Mouse (Mus musculus): ENCODE data around the gene Ptpru. TPM values are rescaled to one million over a fixed set of nuclear protein-coding genes. Genes with fewer than 3 reads are reported as not detected.

Ptpru gene
- 21.5 and 29.7 TPM in 2 replicates for polyA plus RNA-seq (2015; fragmentation: Nextera tagmentation; extraction: Ambion mirVana)

- no peaks in the 10 kb centered on the region for H3K36me3 ChIP-seq (ENCODE audit: control insufficient read depth, insufficient read depth)
- H3K4me2 ChIP-seq (ENCODE audit: low read length): peak within 1 kb of the TSS; percentile 99
- WGBS: under 1% methylated on average over 65 of the region's 72 CpGs
- peak within 1 kb of the TSS; percentile 79 for H3K9ac ChIP-seq (replicated peaks; ENCODE audit: low read depth, low read length)
- H3K4me3 ChIP-seq (replicated peaks; ENCODE audit: low read length): peak within 1 kb of the TSS; percentile 75
- no peak within 1 kb of the TSS for H3K27ac ChIP-seq (ENCODE audit: low read length)
- peak; percentile 87 for ATAC-seq
- H3K27me3 ChIP-seq (replicated peaks; ENCODE audit: control insufficient read depth, insufficient read depth, low read length): peaks cover 13% of the 10 kb centered on the region
- H3K4me1 ChIP-seq (replicated peaks; ENCODE audit: control insufficient read depth, insufficient read depth, low read length): peaks cover 31% of the 10 kb centered on the region
- no peaks in the 10 kb centered on the region for H3K9me3 ChIP-seq (ENCODE audit: control insufficient read depth, low read length)
Observed at GRCm38 (mm10) chr4:131837872-131838524, at the start of gene Ptpru. Gene Ptpru (minus strand): TSS chr4:131838288.

DNA sequence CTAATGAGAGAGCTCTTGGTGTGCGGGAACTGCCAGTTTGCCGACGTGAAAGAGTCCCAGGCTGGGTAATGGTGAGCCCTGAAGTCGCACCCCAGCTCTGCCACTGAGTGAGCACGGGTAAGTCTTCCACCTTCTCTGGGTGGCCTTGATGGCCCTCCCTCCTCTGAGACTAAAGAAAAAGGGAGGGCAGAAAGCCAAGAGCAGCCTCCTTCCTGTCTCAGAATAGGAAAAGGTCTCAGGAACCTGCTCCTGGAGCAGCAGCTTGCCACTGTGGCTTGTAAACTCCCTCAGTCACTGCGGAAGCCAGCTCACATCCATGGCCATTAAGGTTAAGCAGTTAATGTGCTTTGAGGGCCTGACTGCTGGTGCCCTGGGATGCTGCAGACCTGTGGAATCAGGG is 47.3 kb upstream of the Ptpru start:
- no peaks in the 10 kb centered on the region for H3K36me3 ChIP-seq (ENCODE audit: control insufficient read depth, insufficient read depth)
- no peak overlapping the region for H3K9ac ChIP-seq (replicated peaks; ENCODE audit: low read depth, low read length)
- no peak overlapping the region for H3K27ac ChIP-seq (ENCODE audit: low read length)
- H3K4me3 ChIP-seq (replicated peaks; ENCODE audit: low read length): no peak overlapping the region
- WGBS: 74% methylated on average over 6 of the region's 6 CpGs
- H3K27me3 ChIP-seq (replicated peaks; ENCODE audit: control insufficient read depth, insufficient read depth, low read length): no peaks in the 10 kb centered on the region
- ATAC-seq: no peak
- H3K4me1 ChIP-seq (replicated peaks; ENCODE audit: control insufficient read depth, insufficient read depth, low read length): peaks cover 26% of the 10 kb centered on the region
- H3K4me2 ChIP-seq (ENCODE audit: low read length): no peak overlapping the region
- H3K9me3 ChIP-seq (ENCODE audit: control insufficient read depth, low read length): no peaks in the 10 kb centered on the region

- H3K4me2 ChIP-seq (ENCODE audit: low read length): no peak overlapping the region
- no peak overlapping the region for H3K4me3 ChIP-seq (replicated peaks; ENCODE audit: low read length)
- no peaks in the 10 kb centered on the region for H3K36me3 ChIP-seq (ENCODE audit: control insufficient read depth, insufficient read depth)
- no peaks in the 10 kb centered on the region for H3K27me3 ChIP-seq (replicated peaks; ENCODE audit: control insufficient read depth, insufficient read depth, low read length)
- no peak overlapping the region for H3K27ac ChIP-seq (ENCODE audit: low read length)
- H3K9me3 ChIP-seq (ENCODE audit: control insufficient read depth, low read length): no peaks in the 10 kb centered on the region
- no peak overlapping the region for H3K9ac ChIP-seq (replicated peaks; ENCODE audit: low read depth, low read length)
- 68% methylated on average over 6 of the region's 6 CpGs for WGBS
- no peak for ATAC-seq
- peaks cover 27% of the 10 kb centered on the region for H3K4me1 ChIP-seq (replicated peaks; ENCODE audit: control insufficient read depth, insufficient read depth, low read length)
Observed at GRCm38 (mm10) chr4:131883571-131883970, 45.5 kb upstream of the Ptpru start.

GRCm38 (mm10) chr4:131881306-131881705 is 43.2 kb upstream of the Ptpru start:
- Histone ChIP-seq H3K9ac (replicated peaks; ENCODE audit: low read depth, low read length) (no peak overlapping the region), H3K27me3 (replicated peaks; ENCODE audit: control insufficient read depth, insufficient read depth, low read length) (no peaks in the 10 kb centered on the region), H3K4me1 (replicated peaks; ENCODE audit: control insufficient read depth, insufficient read depth, low read length) (peaks cover 38% of the 10 kb centered on the region), H3K27ac (ENCODE audit: low read length) (no peak overlapping the region), H3K9me3 (ENCODE audit: control insufficient read depth, low read length) (no peaks in the 10 kb centered on the region), H3K4me2 (ENCODE audit: low read length) (no peak overlapping the region), H3K4me3 (replicated peaks; ENCODE audit: low read length) (no peak overlapping the region), H3K36me3 (ENCODE audit: control insufficient read depth, insufficient read depth) (no peaks in the 10 kb centered on the region)
- no peak for ATAC-seq
- WGBS: 91% methylated on average over 7 of the region's 7 CpGs

GRCm38 (mm10) chr4:131879692-131880091 is 41.6 kb upstream of the Ptpru start:
- Histone ChIP-seq H3K9ac (replicated peaks; ENCODE audit: low read depth, low read length) (no peak overlapping the region), H3K27me3 (replicated peaks; ENCODE audit: control insufficient read depth, insufficient read depth, low read length) (no peaks in the 10 kb centered on the region), H3K27ac (ENCODE audit: low read length) (no peak overlapping the region), H3K9me3 (ENCODE audit: control insufficient read depth, low read length) (no peaks in the 10 kb centered on the region), H3K4me2 (ENCODE audit: low read length) (no peak overlapping the region), H3K4me1 (replicated peaks; ENCODE audit: control insufficient read depth, insufficient read depth, low read length) (peaks cover 49% of the 10 kb centered on the region), H3K4me3 (replicated peaks; ENCODE audit: low read length) (no peak overlapping the region), H3K36me3 (ENCODE audit: control insufficient read depth, insufficient read depth) (no peaks in the 10 kb centered on the region)
- WGBS: 73% methylated on average over 1 of the region's 1 CpGs
- no peak for ATAC-seq

DNA sequence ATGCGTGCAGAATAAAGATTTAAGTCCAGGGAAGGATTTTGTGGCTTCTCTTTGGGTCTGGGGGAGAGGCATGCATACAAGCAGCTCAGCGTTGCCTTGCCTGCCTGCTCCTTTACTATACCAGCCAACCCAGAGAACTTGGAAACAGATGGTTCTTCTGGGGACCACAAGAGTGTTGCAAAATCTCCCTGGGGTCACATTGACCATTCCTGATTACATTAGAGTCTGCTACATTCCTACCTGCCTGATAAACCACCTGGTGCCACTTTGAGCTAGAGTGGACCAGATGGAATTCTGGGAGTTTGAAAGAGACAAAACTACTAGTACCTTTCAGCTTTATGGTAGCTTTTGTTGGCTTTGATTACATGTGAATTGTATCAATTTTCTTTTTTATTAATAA is 38.7 kb upstream of the Ptpru start:
- ATAC-seq: no peak
- Histone ChIP-seq H3K9ac (replicated peaks; ENCODE audit: low read depth, low read length) (no peak overlapping the region), H3K27ac (ENCODE audit: low read length) (no peak overlapping the region), H3K27me3 (replicated peaks; ENCODE audit: control insufficient read depth, insufficient read depth, low read length) (no peaks in the 10 kb centered on the region), H3K4me2 (ENCODE audit: low read length) (0 out of 2 replicates have a peak overlapping the region, but pooled peaks have one; percentile 14), H3K4me1 (replicated peaks; ENCODE audit: control insufficient read depth, insufficient read depth, low read length) (peaks cover 45% of the 10 kb centered on the region), H3K4me3 (replicated peaks; ENCODE audit: low read length) (no peak overlapping the region), H3K9me3 (ENCODE audit: control insufficient read depth, low read length) (no peaks in the 10 kb centered on the region), H3K36me3 (ENCODE audit: control insufficient read depth, insufficient read depth) (no peaks in the 10 kb centered on the region)
- WGBS: 54% methylated on average over 2 of the region's 2 CpGs

DNA sequence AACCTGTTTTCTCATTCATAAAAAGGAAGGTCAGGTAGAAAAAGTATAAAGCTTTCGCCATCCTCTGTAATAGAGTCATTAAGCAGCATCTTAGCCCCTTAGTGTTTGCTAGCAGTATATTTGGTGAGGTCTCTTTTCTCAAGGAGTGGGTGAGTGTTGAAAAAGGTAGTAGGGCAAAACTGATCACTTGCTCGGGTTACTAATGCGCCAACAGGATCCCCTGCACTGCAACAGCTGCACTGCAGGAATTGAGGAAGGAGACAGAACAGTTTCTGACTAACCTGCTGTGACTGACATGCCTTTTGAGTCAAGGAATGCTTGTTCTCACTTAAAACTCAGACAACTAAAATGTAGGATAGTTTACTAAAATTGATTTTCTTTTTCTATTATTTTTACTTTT is 37.2 kb upstream of the Ptpru start:
- H3K27ac ChIP-seq (ENCODE audit: low read length): no peak overlapping the region
- H3K4me1 ChIP-seq (replicated peaks; ENCODE audit: control insufficient read depth, insufficient read depth, low read length): peaks cover 39% of the 10 kb centered on the region
- no peak for ATAC-seq

GRCm38 (mm10) chr4:131874567-131874966 is 36.5 kb upstream of the Ptpru start:
- H3K36me3 ChIP-seq (ENCODE audit: control insufficient read depth, insufficient read depth): no peaks in the 10 kb centered on the region
- no peaks in the 10 kb centered on the region for H3K27me3 ChIP-seq (replicated peaks; ENCODE audit: control insufficient read depth, insufficient read depth, low read length)
- no peaks in the 10 kb centered on the region for H3K9me3 ChIP-seq (ENCODE audit: control insufficient read depth, low read length)
- peaks cover 39% of the 10 kb centered on the region for H3K4me1 ChIP-seq (replicated peaks; ENCODE audit: control insufficient read depth, insufficient read depth, low read length)
- peak overlapping the region; percentile 84 for H3K4me2 ChIP-seq (ENCODE audit: low read length)
- no peak for ATAC-seq
- H3K9ac ChIP-seq (replicated peaks; ENCODE audit: low read depth, low read length): peak overlapping the region; percentile 100
- 2% methylated on average over 11 of the region's 11 CpGs for whole genome bisulfite sequencing
- peak overlapping the region; percentile 100; the same call in 1 of the 2 replicates for H3K27ac ChIP-seq (ENCODE audit: low read length)
- H3K4me3 ChIP-seq (replicated peaks; ENCODE audit: low read length): peak overlapping the region; percentile 100

More for the DNA sequence above, 37.2 kb upstream of the Ptpru start:
- Histone ChIP-seq H3K4me2 (ENCODE audit: low read length) (peak overlapping the region; percentile 84), H3K36me3 (ENCODE audit: control insufficient read depth, insufficient read depth) (no peaks in the 10 kb centered on the region), H3K27me3 (replicated peaks; ENCODE audit: control insufficient read depth, insufficient read depth, low read length) (no peaks in the 10 kb centered on the region), H3K9me3 (ENCODE audit: control insufficient read depth, low read length) (no peaks in the 10 kb centered on the region), H3K9ac (replicated peaks; ENCODE audit: low read depth, low read length) (peak overlapping the region; percentile 100; the same call in 1 of the 2 replicates), H3K4me3 (replicated peaks; ENCODE audit: low read length) (peak overlapping the region; percentile 100)
- 28% methylated on average over 3 of the region's 3 CpGs for WGBS

DNA sequence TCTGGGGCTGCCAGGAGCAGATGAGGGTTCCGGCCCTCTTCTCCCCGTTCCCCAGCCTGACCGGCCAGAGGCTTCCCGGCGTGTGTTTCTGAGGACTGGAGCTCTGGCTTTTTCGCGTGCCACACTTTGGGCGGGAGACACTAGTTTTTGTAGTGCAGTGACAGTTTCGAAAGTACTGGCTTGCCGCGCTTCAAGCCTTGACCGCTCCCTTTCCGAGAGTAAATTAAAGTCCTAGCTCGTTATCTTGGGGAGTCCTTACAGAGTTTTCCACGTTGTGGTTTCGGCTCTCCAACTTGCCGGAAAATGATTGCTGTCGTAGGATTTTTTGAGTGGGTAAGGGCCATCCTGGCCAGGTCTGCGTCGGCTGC is 36.1 kb upstream of the Ptpru start:
- peak overlapping the region; percentile 100 for H3K4me3 ChIP-seq (replicated peaks; ENCODE audit: low read length)
- no peaks in the 10 kb centered on the region for H3K9me3 ChIP-seq (ENCODE audit: control insufficient read depth, low read length)
- ATAC-seq: no peak
- whole genome bisulfite sequencing: under 1% methylated on average over 20 of the region's 20 CpGs
- peak overlapping the region; percentile 100 for H3K9ac ChIP-seq (replicated peaks; ENCODE audit: low read depth, low read length)
- H3K4me1 ChIP-seq (replicated peaks; ENCODE audit: control insufficient read depth, insufficient read depth, low read length): peaks cover 35% of the 10 kb centered on the region
- no peaks in the 10 kb centered on the region for H3K36me3 ChIP-seq (ENCODE audit: control insufficient read depth, insufficient read depth)
- peak overlapping the region; percentile 100 for H3K27ac ChIP-seq (ENCODE audit: low read length)
- H3K27me3 ChIP-seq (replicated peaks; ENCODE audit: control insufficient read depth, insufficient read depth, low read length): no peaks in the 10 kb centered on the region
- H3K4me2 ChIP-seq (ENCODE audit: low read length): peak overlapping the region; percentile 84

All from forebrain, embryonic 16.5 days (tissue).